Mouse (Mus musculus) hindbrain, embryonic 12.5 days (tissue): ENCODE data around the gene Atp8b4. TPM values are rescaled to one million over a fixed set of nuclear protein-coding genes. Genes with fewer than 3 reads are reported as not detected.
"Not testable (repeated sequence)": the region's sequence is repeated elsewhere in the genome, so short reads cannot be mapped to it uniquely, and the experiment has no call there.

ENCODE experiments used
- ATAC-seq: fragments of 200-750 bp; cut with Nextera tagmentation; 2 replicates; pipeline ENCODE4 v1.8.0; 2017; ENCODE audit warnings: moderate TSS enrichment; ENCODE audit not compliant: low FRiP score
- H3K27ac ChIP-seq: fragments of 300-500 bp; sonication (generic); 2 replicates; pipeline ENCODE4 v1.5.1; 2016; ENCODE audit warnings: mild to moderate bottlenecking
- H3K27me3 ChIP-seq: fragments of 300-500 bp; sonication (generic); 2 replicates; pipeline ENCODE4 v1.6.1; 2016; ENCODE audit warnings: mild to moderate bottlenecking
- H3K36me3 ChIP-seq: fragments of 300-500 bp; sonication (generic); 2 replicates; pipeline ENCODE4 v1.6.1; 2016; ENCODE audit warnings: mild to moderate bottlenecking
- H3K4me1 ChIP-seq: fragments of 300-500 bp; sonication (generic); 2 replicates; pipeline ENCODE4 v1.6.1; 2016
- H3K4me2 ChIP-seq: fragments of 300-500 bp; sonication (generic); replicated peaks from 2 replicates; pipeline ENCODE4 v1.6.1; 2016; ENCODE audit warnings: mild to moderate bottlenecking
- H3K4me3 ChIP-seq: fragments of 300-500 bp; sonication (generic); 2 replicates; pipeline ENCODE4 v1.5.1; 2016; ENCODE audit warnings: mild to moderate bottlenecking
- H3K9ac ChIP-seq: fragments of 300-500 bp; sonication (generic); 2 replicates; pipeline ENCODE4 v1.6.1; 2016; ENCODE audit warnings: mild to moderate bottlenecking, moderate library complexity
- H3K9me3 ChIP-seq: fragments of 300-500 bp; sonication (generic); replicated peaks from 2 replicates; pipeline ENCODE4 v1.6.1; 2016; ENCODE audit warnings: mild to moderate bottlenecking
- WGBS: fragments of 180-500 bp; shearing (Covaris S2); methylation state at CpG from one replicate; pipeline ENCODE4 v1.1.7; 2016; 5-methylcytosine and 5-hydroxymethylcytosine counted together
- polyA plus RNA-seq: library from polyadenylated mRNA; unstranded; fragments of >200 nt; fragmentation: Nextera tagmentation; extraction: Ambion mirVana; gene quantifications from 2 replicates; pipeline ENCODE4 v1.2.1, GENCODE M21; 2016

Atp8b4 gene
- 0.12 and 0.17 TPM in 2 replicates for polyA plus RNA-seq

GRCm38 (mm10) chr2:126500521-126500920 is at the start of gene Atp8b4:
TSS of gene Atp8b4 (minus strand) at chr2:126500674.
- no peak for ATAC-seq
- 91% methylated on average over 6 of the region's 6 CpGs for WGBS

GRCm38 (mm10) chr2:126549681-126550080 is 49.2 kb upstream of the Atp8b4 start:
- no peak for ATAC-seq

More at GRCm38 (mm10) chr2:126500521-126500920, at the start of gene Atp8b4:
- H3K4me3 ChIP-seq, result no peak within 1 kb of the TSS
- no peak within 1 kb of the TSS for H3K27ac ChIP-seq
- H3K4me1 ChIP-seq, result no peaks in the 10 kb centered on the region
- H3K36me3 ChIP-seq, result no peaks in the 10 kb centered on the region
- H3K9ac ChIP-seq, result no peak within 1 kb of the TSS
- H3K9me3 ChIP-seq, result no peaks in the 10 kb centered on the region
- H3K27me3 ChIP-seq, result no peaks in the 10 kb centered on the region
- H3K4me2 ChIP-seq, result no peak within 1 kb of the TSS

GRCm38 (mm10) chr2:126546392-126546791 is 45.9 kb upstream of the Atp8b4 start:
- no peak for ATAC-seq

More at GRCm38 (mm10) chr2:126549681-126550080, 49.2 kb upstream of the Atp8b4 start:
- no peaks in the 10 kb centered on the region for H3K36me3 ChIP-seq
- 88% methylated on average over 7 of the region's 7 CpGs for WGBS
- H3K9me3 ChIP-seq, result no peaks in the 10 kb centered on the region
- H3K27me3 ChIP-seq, result peaks cover 40% of the 10 kb centered on the region
- H3K27ac ChIP-seq, result no peak overlapping the region
- H3K4me2 ChIP-seq, result no peak overlapping the region
- peaks cover 14% of the 10 kb centered on the region for H3K4me1 ChIP-seq
- H3K4me3 ChIP-seq, result no peak overlapping the region
- H3K9ac ChIP-seq, result no peak overlapping the region

GRCm38 (mm10) chr2:126545297-126545696 is 44.8 kb upstream of the Atp8b4 start:
- peaks cover 4% of the 10 kb centered on the region; the same call in 1 of the 2 replicates for H3K27me3 ChIP-seq
- no peaks in the 10 kb centered on the region for H3K9me3 ChIP-seq
- no peak overlapping the region for H3K27ac ChIP-seq
- H3K36me3 ChIP-seq, result no peaks in the 10 kb centered on the region
- H3K4me1 ChIP-seq, result no peaks in the 10 kb centered on the region
- no peak for ATAC-seq
- 69% methylated on average over 5 of the region's 5 CpGs for WGBS
- no peak overlapping the region for H3K9ac ChIP-seq
- no peak overlapping the region for H3K4me3 ChIP-seq
- no peak overlapping the region for H3K4me2 ChIP-seq

More at GRCm38 (mm10) chr2:126546392-126546791, 45.9 kb upstream of the Atp8b4 start:
- WGBS, result 85% methylated on average over 3 of the region's 3 CpGs
- no peaks in the 10 kb centered on the region for H3K36me3 ChIP-seq
- H3K4me2 ChIP-seq, result no peak overlapping the region
- H3K27ac ChIP-seq, result no peak overlapping the region
- no peak overlapping the region for H3K9ac ChIP-seq
- H3K4me3 ChIP-seq, result no peak overlapping the region
- H3K27me3 ChIP-seq, result peaks cover 11% of the 10 kb centered on the region
- no peaks in the 10 kb centered on the region for H3K9me3 ChIP-seq
- H3K4me1 ChIP-seq, result no peaks in the 10 kb centered on the region

GRCm38 (mm10) chr2:126542211-126542610 is 41.7 kb upstream of the Atp8b4 start:
- 89% methylated on average over 5 of the region's 5 CpGs for WGBS
- H3K4me3 ChIP-seq, result no peak overlapping the region
- H3K4me2 ChIP-seq, result no peak overlapping the region

GRCm38 (mm10) chr2:126540390-126540925 is 40.0 kb upstream of the Atp8b4 start:
- Histone ChIP-seq H3K27me3 (peaks cover 4% of the 10 kb centered on the region; the same call in 1 of the 2 replicates), H3K9ac (no peak overlapping the region), H3K4me2 (no peak overlapping the region), H3K4me1 (no peaks in the 10 kb centered on the region), H3K36me3 (no peaks in the 10 kb centered on the region), H3K27ac (no peak overlapping the region), H3K4me3 (no peak overlapping the region), H3K9me3 (no peaks in the 10 kb centered on the region)
- no peak for ATAC-seq
- 86% methylated on average over 6 of the region's 6 CpGs for WGBS

More at GRCm38 (mm10) chr2:126542211-126542610, 41.7 kb upstream of the Atp8b4 start:
- H3K27ac ChIP-seq, result no peak overlapping the region
- no peaks in the 10 kb centered on the region for H3K9me3 ChIP-seq
- H3K9ac ChIP-seq, result no peak overlapping the region
- no peaks in the 10 kb centered on the region for H3K36me3 ChIP-seq
- no peak for ATAC-seq
- no peaks in the 10 kb centered on the region for H3K4me1 ChIP-seq
- peaks cover 4% of the 10 kb centered on the region; the same call in 1 of the 2 replicates for H3K27me3 ChIP-seq

GRCm38 (mm10) chr2:126537654-126538053 is 37.2 kb upstream of the Atp8b4 start:
- Histone ChIP-seq H3K27ac (no peak overlapping the region), H3K36me3 (no peaks in the 10 kb centered on the region), H3K9me3 (no peaks in the 10 kb centered on the region), H3K4me3 (no peak overlapping the region), H3K9ac (no peak overlapping the region), H3K4me1 (no peaks in the 10 kb centered on the region), H3K4me2 (no peak overlapping the region), H3K27me3 (no peaks in the 10 kb centered on the region)
- ATAC-seq, result no peak

- no peak overlapping the region for H3K4me3 ChIP-seq
- no peaks in the 10 kb centered on the region for H3K27me3 ChIP-seq
- no peak overlapping the region for H3K4me2 ChIP-seq
- no peaks in the 10 kb centered on the region for H3K4me1 ChIP-seq
- no peak overlapping the region for H3K9ac ChIP-seq
- ATAC-seq, result no peak
- H3K36me3 ChIP-seq, result no peaks in the 10 kb centered on the region
- H3K27ac ChIP-seq, result no peak overlapping the region
- no peaks in the 10 kb centered on the region for H3K9me3 ChIP-seq
- WGBS, result 82% methylated on average over 3 of the region's 3 CpGs
Measured at GRCm38 (mm10) chr2:126530581-126530980, 30.1 kb upstream of the Atp8b4 start.

GRCm38 (mm10) chr2:126527461-126527860 is 27.0 kb upstream of the Atp8b4 start:
- Histone ChIP-seq H3K9ac (no peak overlapping the region), H3K4me1 (no peaks in the 10 kb centered on the region), H3K9me3 (no peaks in the 10 kb centered on the region), H3K27me3 (no peaks in the 10 kb centered on the region), H3K4me3 (no peak overlapping the region), H3K36me3 (no peaks in the 10 kb centered on the region), H3K4me2 (no peak overlapping the region), H3K27ac (no peak overlapping the region)
- ATAC-seq, result no peak
- 91% methylated on average over 8 of the region's 8 CpGs for WGBS

GRCm38 (mm10) chr2:126524271-126524670 is 23.8 kb upstream of the Atp8b4 start:
- Histone ChIP-seq H3K4me3 (no peak overlapping the region), H3K27me3 (no peaks in the 10 kb centered on the region), H3K27ac (no peak overlapping the region), H3K9me3 (no peaks in the 10 kb centered on the region), H3K4me2 (no peak overlapping the region), H3K36me3 (no peaks in the 10 kb centered on the region), H3K9ac (no peak overlapping the region), H3K4me1 (no peaks in the 10 kb centered on the region)
- WGBS, result 90% methylated on average over 2 of the region's 2 CpGs
- no peak for ATAC-seq

- H3K4me3 ChIP-seq, H3K9ac ChIP-seq, ATAC-seq, H3K36me3 ChIP-seq, H3K4me1 ChIP-seq, H3K9me3 ChIP-seq, H3K27ac ChIP-seq, H3K4me2 ChIP-seq, H3K27me3 ChIP-seq: not testable (repeated sequence)
- WGBS, result 57% methylated on average over 5 of the region's 5 CpGs
Measured at GRCm38 (mm10) chr2:126523101-126523745, 22.7 kb upstream of the Atp8b4 start.

GRCm38 (mm10) chr2:126522056-126522455 is 21.6 kb upstream of the Atp8b4 start:
- 77% methylated on average over 8 of the region's 8 CpGs for WGBS
- H3K9ac ChIP-seq, result no peak overlapping the region
- no peaks in the 10 kb centered on the region for H3K27me3 ChIP-seq
- no peaks in the 10 kb centered on the region for H3K36me3 ChIP-seq
- H3K4me2 ChIP-seq, result no peak overlapping the region
- no peak overlapping the region for H3K27ac ChIP-seq
- H3K4me3 ChIP-seq, result no peak overlapping the region
- no peaks in the 10 kb centered on the region for H3K4me1 ChIP-seq
- no peak for ATAC-seq
- no peaks in the 10 kb centered on the region for H3K9me3 ChIP-seq

GRCm38 (mm10) chr2:126521471-126521870 is 21.0 kb upstream of the Atp8b4 start:
- no peaks in the 10 kb centered on the region for H3K9me3 ChIP-seq
- 82% methylated on average over 10 of the region's 10 CpGs for WGBS
- ATAC-seq, result no peak

More at GRCm38 (mm10) chr2:126521471-126521870, 21.0 kb upstream of the Atp8b4 start:
- no peaks in the 10 kb centered on the region for H3K27me3 ChIP-seq
- H3K9ac ChIP-seq, result no peak overlapping the region
- no peak overlapping the region for H3K4me2 ChIP-seq
- no peak overlapping the region for H3K4me3 ChIP-seq
- H3K27ac ChIP-seq, result no peak overlapping the region
- H3K36me3 ChIP-seq, result no peaks in the 10 kb centered on the region
- H3K4me1 ChIP-seq, result no peaks in the 10 kb centered on the region
